Mouse (Mus musculus) ES-Bruce4 (cell line): Measurements from ENCODE around the gene Med16.

Source experiments
- CTCF ChIP-seq: IDR thresholded peaks from one replicate; pipeline ENCODE4 v1.8.1; 2011; ENCODE audit warnings: low read depth, low read length
- EP300 ChIP-seq: IDR thresholded peaks from 2 replicates; pipeline ENCODE4 v1.6.1; 2011; ENCODE audit warnings: low read depth, low read length; ENCODE audit not compliant: insufficient read depth
- POLR2A ChIP-seq: IDR thresholded peaks from one replicate; pipeline ENCODE4 v1.8.1; 2011; ENCODE audit warnings: low read length; ENCODE audit not compliant: insufficient read depth

DNA sequence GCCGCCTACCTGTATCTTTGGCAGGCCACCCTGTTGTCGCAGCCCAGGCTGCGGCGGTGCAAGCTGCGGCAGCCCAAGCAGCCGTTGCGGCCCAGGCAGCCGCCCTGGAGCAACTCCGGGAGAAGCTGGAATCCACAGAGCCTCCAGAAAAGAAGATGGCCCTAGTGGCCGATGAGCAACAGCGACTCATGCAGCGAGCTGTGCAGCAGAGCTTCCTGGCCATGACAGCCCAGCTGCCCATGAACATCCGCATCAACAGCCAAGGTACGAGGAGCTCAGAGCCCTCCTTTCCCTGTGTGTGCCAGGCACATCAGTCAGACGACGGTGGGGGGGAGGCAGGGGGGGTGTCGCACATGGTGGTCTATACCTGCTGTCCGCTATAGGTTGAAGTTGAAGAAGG lies 41.9 kb upstream of the Med16 start:
- no peak for TF ChIP-seq CTCF
- no peak for TF ChIP-seq POLR2A
- TF ChIP-seq EP300, result no peak
